Mouse (Mus musculus) spleen, adult 2 months (tissue): ENCODE results near the gene Cdca4.

ENCODE experiments used
- CTCF ChIP-seq: fragments of 200-500 bp; IDR thresholded peaks from 2 replicates; pipeline ENCODE4 v1.5.1; 2011; ENCODE audit warnings: mild to moderate bottlenecking, inconsistent platforms; ENCODE audit not compliant: insufficient read depth, insufficient read length, insufficient replicate concordance; ENCODE audit errors: extremely low read depth
- POLR2A ChIP-seq: fragments of 200-500 bp; IDR thresholded peaks from 2 replicates; pipeline ENCODE4 v1.6.1; 2011; ENCODE audit warnings: low read depth, low read length, inconsistent platforms

- no peak for TF ChIP-seq CTCF
- no peak for TF ChIP-seq POLR2A
Observed at GRCm38 (mm10) chr12:112801864-112802846, 27.1 kb downstream of the Cdca4 start, which contains the start of gene Ahnak2.
